Mouse (Mus musculus) spleen, postnatal 36 days (tissue): Measurements from ENCODE around the gene Olfr96.
"Not testable (repeated sequence)": the region's sequence is repeated elsewhere in the genome, so short reads cannot be mapped to it uniquely, and the experiment has no call there.

Experiments
- DNase-seq, 2 experiments: peaks; one replicate each; pipeline ENCODE4 v3.0.0; 2022; ENCODE audit warnings: low spot score in 2 of 2, mixed read lengths in 1 of 2

The Olfr96 gene

GRCm38 (mm10) chr17:37219846-37220245 lies at the start of gene Olfr96:
TSS of gene Olfr96 (plus strand) at chr17:37220146.
- no peak for DNase-seq

- no peak for DNase-seq
These were observed 34.5 kb upstream of the Olfr96 start for GRCm38 (mm10) chr17:37185474-37185873.

- no peak for DNase-seq
These were observed 29.2 kb upstream of the Olfr96 start for GRCm38 (mm10) chr17:37190711-37191110.

- DNase-seq = no peak
These were observed 26.9 kb upstream of the Olfr96 start for GRCm38 (mm10) chr17:37193032-37193431.

GRCm38 (mm10) chr17:37193656-37194055 lies 26.3 kb upstream of the Olfr96 start, which contains the start of gene Ubd:
TSS of gene Ubd (plus strand) at chr17:37193892.
- no peak for DNase-seq

- DNase-seq = no peak
These were observed 25.2 kb upstream of the Olfr96 start for GRCm38 (mm10) chr17:37194782-37195181.

- DNase-seq = no peak
These were observed 22.9 kb upstream of the Olfr96 start for GRCm38 (mm10) chr17:37196845-37197724.

- no peak for DNase-seq
These were observed 19.1 kb upstream of the Olfr96 start, which contains the start of gene Olfr94 for GRCm38 (mm10) chr17:37200894-37201293. TSS of gene Olfr94 (minus strand) at chr17:37200994.

- DNase-seq = peak; percentile 46 to 55
These were observed 16.6 kb upstream of the Olfr96 start for GRCm38 (mm10) chr17:37203206-37203916.

GRCm38 (mm10) chr17:37203917-37204236 lies 16.1 kb upstream of the Olfr96 start:
- DNase-seq = no peak

GRCm38 (mm10) chr17:37210884-37211768 lies 8.8 kb upstream of the Olfr96 start:
- no peak for DNase-seq

- no peak for DNase-seq
These were observed 6.9 kb upstream of the Olfr96 start, which contains the start of gene Olfr95 for GRCm38 (mm10) chr17:37213018-37213417. TSS of gene Olfr95 (minus strand) at chr17:37213118.

GRCm38 (mm10) chr17:37218486-37218885 lies 1.5 kb upstream of the Olfr96 start:
- DNase-seq = no peak

- DNase-seq = no peak
These were observed 1.9 kb downstream of the Olfr96 start for GRCm38 (mm10) chr17:37221879-37222278.

GRCm38 (mm10) chr17:37237230-37237629 lies 17.3 kb downstream of the Olfr96 start, which contains the start of gene Olfr97:
TSS of gene Olfr97 (minus strand) at chr17:37237330.
- not testable (repeated sequence) for DNase-seq

GRCm38 (mm10) chr17:37242198-37242597 lies 22.3 kb downstream of the Olfr96 start:
- no peak for DNase-seq

- peak; percentile 73 to 81 for DNase-seq
These were observed 26.8 kb downstream of the Olfr96 start for GRCm38 (mm10) chr17:37246715-37247114.

GRCm38 (mm10) chr17:37249460-37249859 lies 29.5 kb downstream of the Olfr96 start:
- DNase-seq = no peak

GRCm38 (mm10) chr17:37250544-37250943 lies 30.6 kb downstream of the Olfr96 start:
- DNase-seq = peak; percentile 6 to 22

GRCm38 (mm10) chr17:37263626-37264025 lies 43.7 kb downstream of the Olfr96 start, which contains the start of gene Olfr98:
TSS of gene Olfr98 (minus strand) at chr17:37263749.
- no peak for DNase-seq

GRCm38 (mm10) chr17:37270058-37270701 lies 50.2 kb downstream of the Olfr96 start, which contains the start of gene H2-M3:
TSS of gene H2-M3 (plus strand) at chr17:37270220.
- peak; percentile 87 to 93 for DNase-seq
